Mouse (Mus musculus) small intestine, adult 2 months (tissue): Measurements from ENCODE around the gene Pdss2.

ENCODE experiments used
- CTCF ChIP-seq: fragments of 200-500 bp; IDR thresholded peaks from 2 replicates; pipeline ENCODE4 v1.5.1; 2012; ENCODE audit warnings: low read depth, mild to moderate bottlenecking, control low read depth, inconsistent platforms, low read length, moderate library complexity, mixed read lengths; ENCODE audit not compliant: insufficient replicate concordance, insufficient read length; ENCODE audit errors: extremely low read depth
- POLR2A ChIP-seq: fragments of 200-500 bp; IDR thresholded peaks from 2 replicates; pipeline ENCODE4 v1.6.1; 2012; ENCODE audit warnings: low read depth, mild to moderate bottlenecking, control low read depth, inconsistent platforms, low read length, moderate library complexity

DNA sequence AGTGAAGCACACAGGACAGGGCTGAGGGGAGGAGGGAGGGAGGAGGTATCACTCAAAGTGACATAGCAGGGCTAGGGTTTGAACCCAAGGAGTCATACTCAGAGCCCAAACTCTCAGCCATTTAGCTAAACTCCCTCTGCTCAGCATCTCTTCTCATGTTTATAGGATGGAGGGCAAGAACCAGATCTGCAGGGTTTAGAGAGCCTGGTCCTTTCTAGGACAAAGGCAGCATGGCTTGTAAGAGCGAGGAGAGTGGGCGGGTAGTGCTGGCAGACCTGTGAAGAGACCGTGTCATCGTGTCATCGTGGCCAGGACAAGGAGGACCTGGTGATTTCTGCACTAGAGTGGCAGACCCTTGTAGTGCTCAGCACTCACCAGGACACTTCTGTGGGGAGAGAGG lies 99.7 kb downstream of the Pdss2 start:
- TF ChIP-seq CTCF (no peak), POLR2A (no peak)
